Mouse (Mus musculus) bone marrow macrophage, adult 2 months (primary cell): ENCODE measurements around the gene Adra1d.

Experiments
- CTCF ChIP-seq: IDR thresholded peaks from 2 replicates; pipeline ENCODE4 v1.5.1; 2012; ENCODE audit warnings: low read depth, mild to moderate bottlenecking, low read length, moderate library complexity
- POLR2A ChIP-seq: IDR thresholded peaks from 2 replicates; pipeline ENCODE4 v1.6.1; 2012; ENCODE audit warnings: mild to moderate bottlenecking, low read depth, low read length, borderline replicate concordance

DNA sequence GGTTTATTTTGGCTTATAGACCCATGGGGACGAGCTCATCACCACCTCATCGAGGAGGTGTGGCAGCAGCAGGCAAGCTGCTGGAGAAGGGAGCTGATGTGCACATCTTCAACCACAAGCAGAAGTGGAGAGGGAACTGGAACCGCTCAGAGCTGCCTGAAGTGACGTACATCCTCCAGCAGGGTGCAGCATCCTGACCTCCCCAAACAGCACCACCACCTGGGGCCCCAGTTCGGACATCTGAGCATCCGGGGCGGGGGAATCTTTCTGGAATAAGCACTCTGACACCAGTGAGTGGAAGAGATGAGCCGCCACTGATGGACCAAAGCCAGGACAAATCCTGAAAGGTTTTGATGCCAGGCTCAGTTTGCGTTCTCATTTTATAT, 31.5 kb downstream of the Adra1d start:
- TF ChIP-seq POLR2A (no peak), CTCF (peak; percentile 73)
